Mouse (Mus musculus) lung, postnatal 14 days (tissue): Measurements from ENCODE around the gene Bco2.

Experiments
- DNase-seq: peaks from one replicate; pipeline ENCODE4 v3.0.0; 2021

The Bco2 gene

GRCm38 (mm10) chr9:50555094-50555446 lies at the start of gene Bco2:
Bco2 (minus strand) TSS chr9:50555181.
- DNase-seq, result no peak

GRCm38 (mm10) chr9:50604338-50604737 lies 49.4 kb upstream of the Bco2 start:
- DNase-seq, result no peak

- DNase-seq, result no peak
These were observed 49.0 kb upstream of the Bco2 start for GRCm38 (mm10) chr9:50603998-50604324.

- peak; percentile 92 for DNase-seq
These were observed 48.4 kb upstream of the Bco2 start, which contains the start of the genes Sdhd and Timm8b for GRCm38 (mm10) chr9:50603189-50603997. Sdhd (minus strand) TSS chr9:50603812. Timm8b (plus strand) TSS chr9:50603910.

- no peak for DNase-seq
These were observed 47.3 kb upstream of the Bco2 start for GRCm38 (mm10) chr9:50602055-50602845.

- no peak for DNase-seq
These were observed 46.6 kb upstream of the Bco2 start for GRCm38 (mm10) chr9:50601536-50601935.

GRCm38 (mm10) chr9:50596973-50597372 lies 42.0 kb upstream of the Bco2 start:
- no peak for DNase-seq

- DNase-seq, result no peak
These were observed 39.9 kb upstream of the Bco2 start for GRCm38 (mm10) chr9:50594794-50595417.

GRCm38 (mm10) chr9:50593544-50593943 lies 38.6 kb upstream of the Bco2 start:
- DNase-seq, result peak; percentile 39

- DNase-seq, result no peak
These were observed 38.0 kb upstream of the Bco2 start for GRCm38 (mm10) chr9:50592955-50593354.

GRCm38 (mm10) chr9:50590856-50591518 lies 36.0 kb upstream of the Bco2 start:
- DNase-seq, result no peak

- DNase-seq, result no peak
These were observed 32.0 kb upstream of the Bco2 start for GRCm38 (mm10) chr9:50586955-50587354.

GRCm38 (mm10) chr9:50585145-50585818 lies 30.3 kb upstream of the Bco2 start:
- no peak for DNase-seq

- no peak for DNase-seq
These were observed 25.4 kb upstream of the Bco2 start for GRCm38 (mm10) chr9:50580370-50580769.

GRCm38 (mm10) chr9:50569599-50570525 lies 14.9 kb upstream of the Bco2 start:
- DNase-seq, result no peak

GRCm38 (mm10) chr9:50567881-50568280 lies 12.9 kb upstream of the Bco2 start:
- DNase-seq, result no peak

GRCm38 (mm10) chr9:50567372-50567771 lies 12.4 kb upstream of the Bco2 start:
- no peak for DNase-seq

- no peak for DNase-seq
These were observed 11.0 kb upstream of the Bco2 start for GRCm38 (mm10) chr9:50565940-50566339.

- no peak for DNase-seq
These were observed 10.2 kb upstream of the Bco2 start for GRCm38 (mm10) chr9:50565173-50565572.

GRCm38 (mm10) chr9:50561918-50562360 lies 7.0 kb upstream of the Bco2 start:
- no peak for DNase-seq
